Mouse (Mus musculus): ENCODE data around the gene Btnl4. TPM values are rescaled to one million over a fixed set of nuclear protein-coding genes. Genes with fewer than 3 reads are reported as not detected.
"Not testable (repeated sequence)": the region's sequence is repeated elsewhere in the genome, so short reads cannot be mapped to it uniquely, and the experiment has no call there.

Btnl4 gene
- polyA plus RNA-seq, 1 experiment from 2014 or later, result not detected

DNA sequence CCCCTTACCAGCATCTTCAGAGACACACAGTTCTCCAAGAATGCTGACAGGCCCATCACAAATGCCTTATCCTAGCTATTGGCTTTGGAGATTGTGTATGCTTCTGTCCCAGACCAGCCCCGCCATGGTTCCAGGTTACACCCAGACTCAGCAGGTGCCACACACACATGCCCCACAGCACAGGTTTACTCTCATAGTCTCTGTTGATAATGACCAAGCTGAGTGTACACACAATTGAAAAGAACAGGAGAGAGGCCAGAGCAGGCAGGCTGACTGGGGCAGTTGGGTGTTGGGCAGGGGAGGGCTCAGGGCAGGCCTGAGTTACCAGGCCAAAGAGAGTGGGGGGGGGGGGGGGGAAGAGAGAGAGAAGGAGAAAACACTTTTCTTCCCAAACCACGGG, 691 bp downstream of the Btnl4 start:
- WGBS, result 81% methylated on average over 1 of the region's 2 CpGs
- DNase-seq (ENCODE audit: low spot score), result no peak
- Histone ChIP-seq H3K27ac (no peak overlapping the region), H3K27me3 (ENCODE audit: insufficient read depth, poor library complexity, severe bottlenecking) (no peaks in the 10 kb centered on the region), H3K4me1 (replicated peaks) (no peaks in the 10 kb centered on the region), H3K9me3 (no peaks in the 10 kb centered on the region), H3K36me3 (no peaks in the 10 kb centered on the region), H3K4me3 (no peak overlapping the region)

DNA sequence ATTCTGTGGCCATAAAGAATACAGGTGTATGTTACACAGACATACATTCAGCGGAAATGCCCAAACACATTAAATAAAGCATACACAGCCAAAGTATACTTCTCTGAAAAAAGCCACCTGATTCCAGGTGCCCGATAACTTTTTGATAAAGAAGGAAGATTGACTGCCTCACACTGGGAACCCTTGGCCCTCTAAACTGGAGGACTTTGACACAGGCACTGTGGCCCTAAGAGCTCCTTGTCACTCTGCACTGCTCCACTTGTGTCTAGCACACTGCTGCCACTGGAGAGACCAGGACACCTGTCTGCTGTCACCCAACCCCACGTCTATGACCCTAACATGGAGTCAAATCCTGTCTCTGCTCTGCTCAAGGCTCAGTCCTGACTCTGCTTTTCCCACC, 2.1 kb downstream of the Btnl4 start:
- Histone ChIP-seq H3K27me3 (ENCODE audit: insufficient read depth, poor library complexity, severe bottlenecking) (no peaks in the 10 kb centered on the region), H3K36me3 (no peaks in the 10 kb centered on the region), H3K9me3 (no peaks in the 10 kb centered on the region), H3K4me1 (replicated peaks) (no peaks in the 10 kb centered on the region), H3K27ac (no peak overlapping the region), H3K4me3 (no peak overlapping the region)
- 85% methylated on average over 3 of the region's 3 CpGs for WGBS
- DNase-seq (ENCODE audit: low spot score), result no peak

DNA sequence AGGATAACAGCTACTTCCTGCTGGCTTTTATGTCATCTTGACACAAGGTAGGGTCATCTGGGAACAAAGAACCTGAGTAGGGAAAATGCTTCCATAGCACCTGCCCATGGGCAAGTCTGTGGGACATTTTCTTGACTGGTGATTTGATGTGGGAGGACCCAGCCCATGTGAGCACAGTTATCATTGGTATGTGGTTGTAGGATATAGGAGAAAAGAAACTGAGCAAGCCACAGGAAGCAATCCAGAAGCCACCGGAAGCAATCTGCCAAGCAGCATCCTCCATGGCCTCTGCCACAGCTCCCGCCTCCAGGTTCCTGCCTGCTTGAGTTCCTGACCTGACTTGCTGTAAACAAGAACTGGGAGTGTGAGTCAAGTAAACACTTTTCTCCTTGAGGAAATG, 6.6 kb downstream of the Btnl4 start:
- H3K4me3 ChIP-seq, result no peak overlapping the region
- no peaks in the 10 kb centered on the region for H3K4me1 ChIP-seq (replicated peaks)
- no peaks in the 10 kb centered on the region for H3K36me3 ChIP-seq
- no peaks in the 10 kb centered on the region for H3K27me3 ChIP-seq (ENCODE audit: insufficient read depth, poor library complexity, severe bottlenecking)
- no peaks in the 10 kb centered on the region for H3K9me3 ChIP-seq
- no peak for DNase-seq (ENCODE audit: low spot score)
- no peak overlapping the region for H3K27ac ChIP-seq
- 96% methylated on average over 2 of the region's 2 CpGs for WGBS

DNA sequence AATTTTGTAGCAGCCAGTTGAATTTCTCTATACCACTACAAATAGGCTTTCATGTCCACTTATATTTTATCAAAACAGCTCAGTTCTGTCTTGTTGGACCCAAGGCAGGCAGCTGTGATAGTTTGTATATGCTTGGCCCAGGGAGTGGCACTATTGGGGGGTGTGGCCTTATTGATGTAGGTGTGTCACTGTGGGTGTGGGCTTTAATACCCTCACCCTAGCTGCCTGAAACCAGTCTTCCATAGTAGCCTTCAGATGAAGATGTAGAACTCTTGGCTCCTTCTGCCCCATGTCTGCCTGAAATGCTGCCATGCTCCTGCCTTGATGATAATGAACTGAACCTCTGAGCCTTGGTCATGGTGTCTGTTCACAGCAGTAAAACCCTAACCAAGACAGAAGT, 11.2 kb downstream of the Btnl4 start:
- not testable (repeated sequence) for H3K4me3 ChIP-seq; H3K27me3 ChIP-seq (ENCODE audit: insufficient read depth, poor library complexity, severe bottlenecking); H3K4me1 ChIP-seq (replicated peaks); H3K27ac ChIP-seq; H3K36me3 ChIP-seq; H3K9me3 ChIP-seq; DNase-seq (ENCODE audit: low spot score)

DNA sequence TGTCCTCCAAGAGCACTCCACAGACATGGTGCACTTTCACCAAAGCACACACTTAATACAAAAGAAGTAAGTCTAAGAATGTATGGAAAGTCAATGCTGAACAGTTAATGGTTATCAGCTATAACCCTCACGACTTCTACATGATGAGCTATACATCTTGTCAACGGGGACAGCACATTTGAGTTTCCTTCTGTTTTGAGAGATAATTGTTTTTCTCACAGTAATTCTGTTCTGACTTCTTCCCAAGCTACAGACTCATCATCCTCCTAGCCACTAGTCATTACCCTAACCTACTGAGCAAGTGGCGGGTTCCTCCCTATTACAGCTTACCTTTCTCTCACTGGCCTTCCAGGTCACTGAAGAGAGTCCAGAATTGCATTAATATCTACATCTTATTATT, 17.9 kb downstream of the Btnl4 start:
- no peaks in the 10 kb centered on the region for H3K9me3 ChIP-seq
- H3K4me3 ChIP-seq, result no peak overlapping the region
- no peak overlapping the region for H3K27ac ChIP-seq
- no peaks in the 10 kb centered on the region for H3K4me1 ChIP-seq (replicated peaks)
- no peak for DNase-seq (ENCODE audit: low spot score)
- no peaks in the 10 kb centered on the region for H3K36me3 ChIP-seq
- 90% methylated on average over 3 of the region's 3 CpGs for WGBS
- no peaks in the 10 kb centered on the region for H3K27me3 ChIP-seq (ENCODE audit: insufficient read depth, poor library complexity, severe bottlenecking)

DNA sequence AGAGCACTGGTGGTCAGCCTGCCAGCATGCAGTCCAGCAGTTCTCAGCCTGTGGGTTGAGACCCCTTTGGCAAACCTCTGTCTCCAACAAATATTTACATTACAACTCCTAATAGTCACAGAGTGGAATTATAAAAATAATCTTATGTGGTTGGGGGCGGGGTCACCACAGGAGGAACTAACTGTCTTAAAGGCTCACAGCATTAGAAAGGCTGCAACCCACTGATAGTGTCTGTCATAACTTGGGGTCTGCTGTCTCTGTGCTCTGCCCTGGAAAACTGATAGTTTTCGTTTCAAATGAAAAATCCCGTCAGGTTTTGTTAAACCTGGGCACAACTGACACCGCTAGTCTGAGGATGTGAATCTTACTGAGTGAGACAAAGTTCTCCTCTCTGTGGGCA, 19.4 kb downstream of the Btnl4 start:
- no peak for DNase-seq (ENCODE audit: low spot score)
- H3K27ac ChIP-seq, result no peak overlapping the region
- no peaks in the 10 kb centered on the region for H3K9me3 ChIP-seq
- no peaks in the 10 kb centered on the region for H3K36me3 ChIP-seq
- WGBS, result 84% methylated on average over 4 of the region's 4 CpGs
- no peaks in the 10 kb centered on the region for H3K4me1 ChIP-seq (replicated peaks)
- H3K4me3 ChIP-seq, result no peak overlapping the region
- no peaks in the 10 kb centered on the region for H3K27me3 ChIP-seq (ENCODE audit: insufficient read depth, poor library complexity, severe bottlenecking)

DNA sequence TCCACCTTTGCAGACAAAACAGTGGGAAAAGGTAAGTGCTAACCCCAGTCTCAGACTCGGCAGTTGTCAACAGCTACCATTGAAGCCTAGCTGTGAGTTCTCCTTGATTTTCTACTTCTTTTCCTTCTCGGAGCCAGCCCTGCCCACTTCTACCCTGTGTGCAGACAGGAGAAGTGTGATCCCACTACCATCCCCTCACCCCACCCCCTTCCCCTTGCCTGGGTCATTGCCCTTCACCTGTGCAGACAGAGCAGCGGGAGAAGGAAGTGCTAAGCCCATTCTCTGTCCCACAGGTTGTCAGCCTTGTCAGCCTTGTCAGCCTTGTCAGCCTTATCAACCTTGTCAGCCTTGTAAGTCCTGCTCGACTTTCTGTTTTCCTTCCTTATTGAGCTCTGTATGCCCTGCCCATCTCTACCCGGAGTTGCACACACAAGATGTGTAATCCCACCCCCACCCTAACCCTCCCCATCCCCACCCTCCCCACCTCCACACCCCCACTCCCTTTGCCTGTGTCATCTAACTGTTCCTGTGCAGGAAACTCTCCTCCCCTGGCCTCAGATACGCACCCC, 28.6 kb downstream of the Btnl4 start:
- 73% methylated on average over 6 of the region's 6 CpGs for WGBS
- DNase-seq (ENCODE audit: low spot score), result no peak
- Histone ChIP-seq H3K36me3 (no peaks in the 10 kb centered on the region), H3K4me1 (replicated peaks) (peaks cover 8% of the 10 kb centered on the region; the same call in 1 of the 2 replicates), H3K27ac (no peak overlapping the region), H3K27me3 (ENCODE audit: insufficient read depth, poor library complexity, severe bottlenecking) (no peaks in the 10 kb centered on the region), H3K4me3 (no peak overlapping the region), H3K9me3 (no peaks in the 10 kb centered on the region)

DNA sequence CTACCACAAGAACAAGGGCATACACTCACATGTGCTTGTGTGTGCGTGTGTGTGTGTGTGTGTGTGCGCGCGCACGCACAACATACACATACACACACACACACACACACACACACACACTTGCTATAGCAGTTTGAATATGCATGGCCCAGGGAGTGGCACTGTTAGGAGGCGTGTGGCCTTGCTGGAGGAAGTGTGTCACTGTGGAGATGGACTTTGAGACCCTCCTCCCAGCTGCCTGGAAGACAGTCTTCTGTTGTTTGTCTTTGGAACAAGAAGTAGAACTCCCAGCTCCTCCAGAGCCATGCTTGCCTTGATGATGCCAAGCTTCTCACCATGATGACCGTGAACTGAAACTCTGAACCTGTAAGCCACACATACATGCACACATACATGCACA, 35.1 kb downstream of the Btnl4 start:
- DNase-seq (ENCODE audit: low spot score), result no peak
- Histone ChIP-seq H3K27me3 (ENCODE audit: insufficient read depth, poor library complexity, severe bottlenecking) (no peaks in the 10 kb centered on the region), H3K36me3 (no peaks in the 10 kb centered on the region), H3K9me3 (no peaks in the 10 kb centered on the region), H3K4me3 (no peak overlapping the region), H3K27ac (no peak overlapping the region), H3K4me1 (replicated peaks) (no peaks in the 10 kb centered on the region)
- WGBS, result 91% methylated on average over 7 of the region's 7 CpGs

DNA sequence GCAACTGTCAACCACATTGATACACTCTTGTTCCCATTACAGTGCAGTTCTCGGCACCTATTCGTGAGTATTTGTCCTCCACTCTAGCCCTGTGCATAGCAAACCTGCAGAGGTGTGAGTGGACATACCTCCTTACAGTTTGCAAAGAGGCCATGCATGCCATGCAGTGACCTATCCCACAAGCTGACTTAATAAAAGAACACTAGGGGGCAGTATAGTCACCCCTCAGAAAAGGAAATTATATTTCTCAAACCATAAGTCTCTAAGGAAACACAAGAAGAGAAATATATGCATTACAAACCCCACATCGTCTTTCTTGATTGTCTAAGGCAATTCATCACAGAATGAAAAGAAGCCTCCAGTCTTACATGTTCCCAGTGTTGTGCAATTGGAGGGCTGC, 37.3 kb downstream of the Btnl4 start:
- Histone ChIP-seq H3K4me3 (no peak overlapping the region), H3K9me3 (peaks cover 4% of the 10 kb centered on the region), H3K4me1 (replicated peaks) (no peaks in the 10 kb centered on the region), H3K27ac (no peak overlapping the region), H3K27me3 (ENCODE audit: insufficient read depth, poor library complexity, severe bottlenecking) (no peaks in the 10 kb centered on the region), H3K36me3 (no peaks in the 10 kb centered on the region)
- 53% methylated on average over 3 of the region's 3 CpGs for WGBS
- no peak for DNase-seq (ENCODE audit: low spot score)

DNA sequence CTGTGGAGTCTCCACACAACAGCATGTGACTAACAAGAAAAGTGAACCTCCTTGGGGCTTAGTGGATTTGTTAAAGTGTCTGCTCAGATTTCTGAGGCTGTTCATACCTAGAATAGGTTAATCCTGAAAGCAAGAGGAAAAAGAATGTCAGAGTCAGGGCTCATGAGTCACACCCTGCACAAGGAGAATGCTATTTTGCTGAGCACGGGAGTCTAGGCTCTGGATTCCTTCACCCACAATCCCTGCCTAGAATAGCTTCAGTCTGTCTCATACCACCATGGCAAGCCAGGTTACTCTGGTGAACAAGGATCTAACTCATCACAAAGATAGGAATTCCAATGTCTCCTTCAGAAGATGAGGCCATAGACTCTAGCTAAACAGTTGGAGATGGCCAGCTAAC, 38.5 kb downstream of the Btnl4 start:
- no peak overlapping the region for H3K4me3 ChIP-seq
- H3K9me3 ChIP-seq, result peaks cover 4% of the 10 kb centered on the region
- H3K27ac ChIP-seq, result no peak overlapping the region
- no peaks in the 10 kb centered on the region for H3K27me3 ChIP-seq (ENCODE audit: insufficient read depth, poor library complexity, severe bottlenecking)
- no peak for DNase-seq (ENCODE audit: low spot score)
- no peaks in the 10 kb centered on the region for H3K36me3 ChIP-seq
- H3K4me1 ChIP-seq (replicated peaks), result no peaks in the 10 kb centered on the region
- 61% methylated on average over 1 of the region's 1 CpGs for WGBS

DNA sequence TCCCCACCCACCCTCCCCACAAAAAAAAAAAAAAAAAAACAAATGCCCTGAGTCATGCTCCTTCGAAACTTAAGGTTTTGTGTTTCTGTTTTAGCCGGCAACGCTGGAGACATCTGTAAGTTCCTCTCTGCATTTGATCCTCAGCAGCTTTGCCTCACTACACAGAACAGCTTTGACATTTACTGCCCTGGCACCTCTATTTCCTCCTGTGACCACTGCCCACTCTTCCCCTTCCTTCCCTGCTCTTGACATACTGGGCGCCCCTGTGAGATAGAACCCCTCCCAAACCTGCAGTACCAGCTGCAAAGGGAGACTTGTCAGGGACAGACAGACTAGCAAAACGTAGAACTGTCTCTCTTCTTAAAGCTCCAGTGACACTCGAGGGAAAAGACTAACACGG, 39.5 kb downstream of the Btnl4 start:
- no peak overlapping the region for H3K4me3 ChIP-seq
- H3K27me3 ChIP-seq (ENCODE audit: insufficient read depth, poor library complexity, severe bottlenecking), result no peaks in the 10 kb centered on the region
- no peak overlapping the region for H3K27ac ChIP-seq
- DNase-seq (ENCODE audit: low spot score), result no peak
- no peaks in the 10 kb centered on the region for H3K4me1 ChIP-seq (replicated peaks)
- 71% methylated on average over 7 of the region's 7 CpGs for WGBS
- peaks cover 4% of the 10 kb centered on the region for H3K9me3 ChIP-seq
- H3K36me3 ChIP-seq, result no peaks in the 10 kb centered on the region

DNA sequence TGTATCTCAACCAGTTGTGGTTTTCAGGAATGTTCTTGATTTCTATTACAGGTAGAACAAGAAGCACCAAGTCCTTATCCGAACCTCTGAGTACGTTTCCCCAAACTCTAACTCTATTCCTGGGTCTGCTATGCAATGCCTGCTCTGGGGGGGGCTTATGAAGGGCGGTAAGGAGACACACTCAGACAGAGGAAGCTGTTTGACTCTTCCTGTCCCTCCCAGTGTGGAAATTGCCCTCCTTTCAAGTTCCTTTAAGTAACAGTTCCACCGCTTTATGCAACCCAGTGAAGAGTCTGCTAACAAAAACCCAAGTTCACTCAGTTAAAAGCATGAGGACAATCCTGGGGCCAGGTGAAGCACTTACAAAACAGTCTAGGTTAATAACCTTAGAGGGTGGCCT, 40.0 kb downstream of the Btnl4 start:
- H3K36me3 ChIP-seq, result no peaks in the 10 kb centered on the region
- H3K27ac ChIP-seq, result no peak overlapping the region
- H3K27me3 ChIP-seq (ENCODE audit: insufficient read depth, poor library complexity, severe bottlenecking), result no peaks in the 10 kb centered on the region
- 71% methylated on average over 4 of the region's 4 CpGs for WGBS
- H3K4me3 ChIP-seq, result no peak overlapping the region
- H3K9me3 ChIP-seq, result peaks cover 4% of the 10 kb centered on the region
- DNase-seq (ENCODE audit: low spot score), result no peak
- H3K4me1 ChIP-seq (replicated peaks), result no peaks in the 10 kb centered on the region

DNA sequence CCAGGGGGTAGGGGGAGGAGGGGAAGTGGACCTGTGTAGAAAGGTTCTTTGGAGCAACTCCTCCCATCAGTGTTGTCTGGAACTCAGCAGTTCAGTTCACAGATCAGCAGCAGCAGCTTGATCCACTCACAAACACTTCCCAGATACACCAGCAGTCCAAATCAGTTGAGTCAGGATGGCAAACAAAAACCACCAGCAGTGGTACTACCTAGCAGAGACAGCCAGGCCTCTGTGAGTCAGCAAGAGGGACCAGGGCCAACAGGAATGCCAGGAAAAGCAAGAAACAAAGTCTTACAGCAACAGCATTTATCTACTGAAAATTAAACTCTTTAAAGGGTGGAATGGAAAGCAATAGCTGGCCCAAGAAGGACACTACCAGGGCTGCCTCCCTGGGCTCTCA, 49.5 kb downstream of the Btnl4 start:
- no peaks in the 10 kb centered on the region for H3K9me3 ChIP-seq
- no peak overlapping the region for H3K27ac ChIP-seq

DNA sequence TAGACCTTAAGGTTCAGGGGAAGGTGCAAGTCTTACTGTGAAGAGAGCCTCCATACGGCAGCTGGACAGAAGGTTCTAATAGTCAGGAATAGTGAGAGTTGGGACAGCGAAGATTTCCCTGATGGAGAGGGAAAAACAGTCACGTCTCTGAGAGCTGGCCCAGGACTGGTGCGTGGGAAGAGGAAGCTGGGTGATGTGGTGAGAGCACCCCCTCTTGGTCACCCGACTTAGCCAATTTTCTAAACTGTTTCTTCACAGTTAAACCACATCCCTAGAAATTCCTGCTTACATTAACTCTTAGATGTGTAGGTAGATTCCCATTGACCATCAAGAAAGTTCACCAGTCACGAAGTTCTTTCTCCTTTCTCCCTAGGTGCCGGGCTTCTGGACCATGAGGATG, 57.1 kb downstream of the Btnl4 start:
- no peak overlapping the region for H3K27ac ChIP-seq
- no peak for DNase-seq (ENCODE audit: low spot score)
- no peak overlapping the region for H3K4me3 ChIP-seq
- no peaks in the 10 kb centered on the region for H3K27me3 ChIP-seq (ENCODE audit: insufficient read depth, poor library complexity, severe bottlenecking)
- H3K4me1 ChIP-seq (replicated peaks), result peaks cover 7% of the 10 kb centered on the region; the same call in 1 of the 2 replicates
- H3K36me3 ChIP-seq, result no peaks in the 10 kb centered on the region
- WGBS, result 73% methylated on average over 7 of the region's 7 CpGs
- H3K9me3 ChIP-seq, result no peaks in the 10 kb centered on the region

More for the DNA sequence above, 49.5 kb downstream of the Btnl4 start:
- Histone ChIP-seq H3K36me3 (no peaks in the 10 kb centered on the region), H3K27me3 (ENCODE audit: insufficient read depth, poor library complexity, severe bottlenecking) (no peaks in the 10 kb centered on the region), H3K4me3 (no peak overlapping the region), H3K4me1 (replicated peaks) (no peaks in the 10 kb centered on the region)
- DNase-seq (ENCODE audit: low spot score), result no peak

Measured in hindbrain, embryonic 10.5 days (tissue).